Mouse (Mus musculus) thymus, adult 2 months (tissue): ENCODE measurements around the gene Lmx1a.

Experiments
- CTCF ChIP-seq: fragments of 200-500 bp; IDR thresholded peaks from 2 replicates; pipeline ENCODE4 v1.5.1; 2012; ENCODE audit warnings: mild to moderate bottlenecking, control low read depth, low read length, moderate library complexity, borderline replicate concordance; ENCODE audit not compliant: control insufficient read depth, poor library complexity, insufficient read depth; ENCODE audit errors: extremely low read depth
- POLR2A ChIP-seq: fragments of 200-500 bp; IDR thresholded peaks from 2 replicates; pipeline ENCODE4 v1.6.1; 2012; ENCODE audit warnings: mild to moderate bottlenecking, low read length, control low read depth, moderate library complexity; ENCODE audit not compliant: control insufficient read depth, poor library complexity, insufficient read depth; ENCODE audit errors: extremely low read depth

- no peak for TF ChIP-seq CTCF
- no peak for TF ChIP-seq POLR2A
Measured at GRCm38 (mm10) chr1:167760307-167760706, 71.3 kb downstream of the Lmx1a start.
